Mouse (Mus musculus) liver, adult 2 months (tissue): ENCODE measurements around the gene Rad51b.

Source experiments
- CTCF ChIP-seq: fragments of 200-500 bp; IDR thresholded peaks from 2 replicates; pipeline ENCODE4 v1.5.1; 2011; ENCODE audit warnings: low read depth, low read length, control low read depth
- POLR2A ChIP-seq: fragments of 200-500 bp; IDR thresholded peaks from 2 replicates; pipeline ENCODE4 v1.6.1; 2011; ENCODE audit warnings: low read length, control low read depth; ENCODE audit not compliant: insufficient read depth; ENCODE audit errors: extremely low read depth

DNA sequence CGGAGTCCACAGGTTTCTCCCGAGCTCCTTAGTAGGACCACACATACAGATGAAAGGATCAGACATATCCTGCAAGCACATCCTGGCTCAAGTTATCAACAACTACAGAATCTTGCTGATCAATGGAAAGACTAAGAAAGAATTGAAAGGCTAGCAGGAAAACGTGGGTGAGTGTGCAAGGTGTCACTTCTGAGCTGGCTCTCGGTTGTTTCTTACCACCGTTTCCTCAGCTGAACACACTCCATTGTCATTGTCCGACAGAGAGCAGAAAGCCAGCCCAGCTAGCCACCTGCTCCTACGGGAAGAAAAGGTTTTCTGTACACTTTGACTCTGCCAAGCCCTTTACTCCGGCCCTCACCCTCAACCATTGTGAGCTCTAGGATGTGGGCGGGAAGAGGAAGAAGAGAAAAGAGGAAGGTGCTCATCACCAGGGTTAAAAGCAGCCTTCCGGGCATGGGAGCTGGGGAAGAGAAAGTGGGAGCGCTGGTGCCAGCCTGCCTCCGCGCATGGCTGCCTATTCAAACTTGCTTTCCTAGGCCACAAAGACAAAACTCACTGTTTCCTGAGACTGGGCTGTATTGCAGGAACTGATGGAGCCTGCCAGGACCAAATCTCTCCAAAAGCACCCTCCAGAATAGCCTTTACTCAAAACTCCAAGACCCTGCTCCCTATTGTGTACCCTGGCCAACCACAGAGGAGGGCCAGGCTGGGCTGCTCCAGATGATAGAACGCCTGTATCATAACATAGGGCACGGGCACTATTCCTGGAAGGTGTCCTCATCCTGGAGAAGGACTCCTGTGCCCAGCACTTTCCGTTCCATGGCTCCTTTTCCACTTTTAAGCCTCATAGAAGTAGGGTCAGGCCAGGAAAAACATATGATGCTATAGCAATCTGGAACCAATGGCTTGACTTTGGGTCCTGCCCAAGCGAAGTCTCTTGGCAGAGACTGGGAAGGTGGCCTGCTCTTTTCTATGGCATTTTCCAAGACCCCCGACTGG is 500.0 kb downstream of the Rad51b start:
- no peak for TF ChIP-seq CTCF
- no peak for TF ChIP-seq POLR2A
